Mouse (Mus musculus) kidney, postnatal 10 days (tissue): ENCODE measurements around the gene Olfr1369-ps1.
"Not testable (repeated sequence)": the region's sequence is repeated elsewhere in the genome, so short reads cannot be mapped to it uniquely, and the experiment has no call there.

ENCODE experiments used
- DNase-seq: peaks from one replicate; pipeline ENCODE4 v3.0.0; 2021; ENCODE audit warnings: mixed read lengths

Olfr1369-ps1 gene

GRCm38 (mm10) chr13:21111183-21111582 lies at the start of gene Olfr1369-ps1:
Olfr1369-ps1 (plus strand) TSS chr13:21111483.
- not testable (repeated sequence) for DNase-seq

DNA sequence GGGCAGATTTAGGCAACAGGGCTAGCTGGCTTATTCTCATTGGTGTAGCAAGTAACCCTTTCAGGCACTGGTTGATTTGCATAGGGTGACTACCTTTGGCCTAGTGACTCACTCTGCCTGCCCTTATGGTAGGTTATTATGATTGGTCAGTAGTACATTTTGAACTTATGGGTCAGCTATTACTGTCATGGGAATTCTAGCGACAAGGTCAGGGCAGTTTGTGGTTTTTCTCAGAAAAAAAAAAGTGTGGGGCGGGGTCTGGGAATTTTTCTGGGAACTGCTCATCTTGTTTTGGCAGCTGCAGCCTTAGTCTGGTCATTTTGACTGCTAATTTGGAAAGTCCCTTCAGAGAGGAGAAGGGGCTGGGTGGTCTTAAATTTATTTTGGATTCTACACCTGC lies 45.3 kb upstream of the Olfr1369-ps1 start:
- no peak for DNase-seq

GRCm38 (mm10) chr13:21074847-21075246 lies 36.4 kb upstream of the Olfr1369-ps1 start, which contains the start of gene Olfr1370:
Olfr1370 (minus strand) TSS chr13:21074947.
- no peak for DNase-seq

DNA sequence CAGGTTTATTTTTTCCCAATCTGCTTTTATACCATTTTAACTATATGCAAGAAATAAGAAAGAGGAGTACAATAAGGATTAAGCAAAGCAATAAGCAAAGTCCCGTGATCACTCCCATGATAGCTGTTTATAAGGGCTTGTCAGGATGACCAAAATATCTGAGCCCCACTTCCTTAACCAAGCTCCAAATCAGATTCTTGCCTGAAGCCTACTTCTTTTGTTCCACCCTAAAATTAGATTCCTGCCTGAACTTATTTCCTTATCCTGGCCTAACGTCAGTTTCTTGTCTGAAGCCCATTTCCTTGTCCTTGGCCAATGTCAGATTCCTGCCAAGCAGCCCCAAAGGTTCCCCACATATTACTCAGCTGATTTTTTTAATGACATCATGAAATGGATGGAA lies 28.6 kb upstream of the Olfr1369-ps1 start:
- peak; percentile 18 for DNase-seq

GRCm38 (mm10) chr13:21109759-21110158 lies 1.5 kb upstream of the Olfr1369-ps1 start:
- DNase-seq: no peak

GRCm38 (mm10) chr13:21110441-21110840 lies 842 bp upstream of the Olfr1369-ps1 start:
- DNase-seq: no peak

DNA sequence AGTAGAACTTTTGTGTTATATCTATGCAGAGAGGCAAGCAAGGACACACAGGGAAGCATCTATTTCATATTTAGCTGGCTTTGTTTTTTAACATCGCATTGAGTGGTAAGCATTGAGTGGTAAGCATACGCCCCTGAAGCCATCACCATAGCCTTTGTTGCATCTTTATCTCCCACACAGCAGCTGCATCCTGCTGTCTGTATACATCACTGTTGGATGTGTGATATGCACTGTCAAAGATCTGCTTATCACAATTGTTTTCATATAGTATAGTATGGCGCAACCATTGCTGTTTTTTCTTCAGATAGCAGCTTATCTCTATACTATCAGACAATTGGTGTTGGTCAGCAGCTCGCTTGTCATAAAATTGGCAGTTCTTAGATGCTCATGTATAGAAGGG lies 2.8 kb downstream of the Olfr1369-ps1 start:
- no peak for DNase-seq

DNA sequence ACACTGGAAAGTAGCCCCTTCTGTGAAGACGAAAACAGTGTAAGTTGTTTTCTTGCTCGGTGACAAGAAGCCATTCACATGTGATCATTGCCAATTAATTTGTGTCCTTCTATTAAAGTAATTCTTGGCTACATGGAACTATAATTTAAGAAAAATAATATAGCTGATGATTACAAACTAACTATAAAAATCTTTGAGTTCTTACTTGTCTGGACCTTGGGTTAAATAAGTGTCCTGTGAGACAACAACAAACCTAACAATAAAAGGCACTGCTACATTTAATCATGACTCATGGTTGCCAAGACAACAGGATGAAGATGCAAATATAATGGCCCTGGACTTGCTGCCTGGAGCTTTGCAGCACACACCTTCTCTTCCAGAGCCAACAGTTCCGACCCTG lies 18.1 kb downstream of the Olfr1369-ps1 start, which contains the start of gene Olfr263:
Gene Olfr263 (plus strand): TSS at position 301 of the 400 bp plus-strand sequence.
- DNase-seq: not testable (repeated sequence)

GRCm38 (mm10) chr13:21142421-21142820 lies 31.1 kb downstream of the Olfr1369-ps1 start:
- peak; percentile 10 for DNase-seq

- no peak for DNase-seq
Observed at GRCm38 (mm10) chr13:21145767-21146166, 34.5 kb downstream of the Olfr1369-ps1 start, which contains the start of gene Olfr1368. Olfr1368 (minus strand) TSS chr13:21145867.

DNA sequence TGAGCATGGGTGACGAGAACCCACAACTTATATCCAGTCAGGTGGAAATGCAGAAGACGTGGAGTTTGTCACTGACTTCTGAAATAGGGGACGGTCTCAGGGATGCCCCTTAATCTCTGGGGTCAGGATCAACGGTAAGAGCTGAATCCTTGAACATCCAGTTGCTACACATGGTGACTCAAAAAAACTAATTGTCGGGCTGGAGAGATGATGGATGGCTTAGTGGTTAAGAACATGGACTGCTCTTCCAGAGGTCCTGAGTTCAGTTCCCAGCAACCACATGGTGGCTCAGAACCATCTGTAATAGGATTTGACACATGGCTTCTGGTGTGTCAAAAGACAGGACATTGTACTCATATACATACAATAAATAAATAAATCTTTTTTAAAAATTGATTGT lies 44.6 kb downstream of the Olfr1369-ps1 start:
- no peak for DNase-seq

DNA sequence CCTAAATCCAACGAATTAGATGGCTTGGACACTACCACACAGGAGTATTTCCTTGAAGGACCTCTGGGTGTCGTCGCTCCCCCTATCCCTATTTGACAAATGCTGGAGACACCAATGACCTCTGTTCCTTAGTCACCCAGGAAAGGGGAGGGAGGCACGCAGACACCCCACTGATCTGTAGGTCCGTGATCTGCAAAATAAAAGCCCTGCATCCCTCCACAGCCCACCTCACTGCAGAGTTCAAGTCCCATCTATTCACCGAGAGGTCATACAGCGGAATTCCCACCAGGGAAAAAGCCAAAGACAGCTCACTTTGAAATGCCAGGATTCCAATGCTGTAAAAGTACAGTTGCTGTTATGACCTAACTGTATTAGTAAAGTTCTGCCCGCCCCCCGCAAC lies 46.8 kb downstream of the Olfr1369-ps1 start:
- no peak for DNase-seq

DNA sequence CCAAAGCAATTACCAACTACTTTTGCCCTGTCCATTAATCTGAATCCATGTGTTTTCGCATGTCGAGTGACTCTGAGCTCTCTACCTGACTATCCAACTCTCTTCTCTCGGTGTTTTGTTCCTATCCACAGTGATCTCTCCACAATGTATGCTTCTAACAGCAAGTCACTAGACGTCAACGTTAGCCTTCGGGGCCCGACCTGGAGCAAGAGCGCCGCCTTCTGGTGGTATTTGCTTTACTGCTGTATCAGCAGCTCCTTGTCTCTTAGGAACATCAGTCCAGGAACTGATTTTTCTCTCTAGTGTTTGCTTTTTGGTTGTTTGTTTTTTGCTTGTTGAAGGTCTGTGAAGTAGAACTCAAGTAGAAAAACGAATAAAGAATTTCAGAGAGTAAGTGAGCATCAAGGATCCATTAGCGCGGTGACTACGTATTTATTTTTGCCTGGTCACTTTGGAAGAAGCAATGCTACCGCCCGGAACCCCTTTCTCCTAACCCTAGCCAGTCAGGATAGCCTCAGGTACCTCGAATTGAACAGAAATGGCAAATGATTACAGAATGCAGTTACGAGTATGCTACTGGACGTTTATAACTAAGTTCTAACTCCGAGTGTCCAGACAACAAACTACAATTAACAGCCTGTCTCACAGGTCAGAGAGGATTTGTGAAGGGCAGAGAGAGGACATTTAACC lies 47.6 kb downstream of the Olfr1369-ps1 start:
- DNase-seq: peak; percentile 94

GRCm38 (mm10) chr13:21159475-21159819 lies 48.2 kb downstream of the Olfr1369-ps1 start:
- peak; percentile 35 for DNase-seq

- peak; percentile 13 for DNase-seq
Observed at GRCm38 (mm10) chr13:21160041-21160511, 48.8 kb downstream of the Olfr1369-ps1 start.

DNA sequence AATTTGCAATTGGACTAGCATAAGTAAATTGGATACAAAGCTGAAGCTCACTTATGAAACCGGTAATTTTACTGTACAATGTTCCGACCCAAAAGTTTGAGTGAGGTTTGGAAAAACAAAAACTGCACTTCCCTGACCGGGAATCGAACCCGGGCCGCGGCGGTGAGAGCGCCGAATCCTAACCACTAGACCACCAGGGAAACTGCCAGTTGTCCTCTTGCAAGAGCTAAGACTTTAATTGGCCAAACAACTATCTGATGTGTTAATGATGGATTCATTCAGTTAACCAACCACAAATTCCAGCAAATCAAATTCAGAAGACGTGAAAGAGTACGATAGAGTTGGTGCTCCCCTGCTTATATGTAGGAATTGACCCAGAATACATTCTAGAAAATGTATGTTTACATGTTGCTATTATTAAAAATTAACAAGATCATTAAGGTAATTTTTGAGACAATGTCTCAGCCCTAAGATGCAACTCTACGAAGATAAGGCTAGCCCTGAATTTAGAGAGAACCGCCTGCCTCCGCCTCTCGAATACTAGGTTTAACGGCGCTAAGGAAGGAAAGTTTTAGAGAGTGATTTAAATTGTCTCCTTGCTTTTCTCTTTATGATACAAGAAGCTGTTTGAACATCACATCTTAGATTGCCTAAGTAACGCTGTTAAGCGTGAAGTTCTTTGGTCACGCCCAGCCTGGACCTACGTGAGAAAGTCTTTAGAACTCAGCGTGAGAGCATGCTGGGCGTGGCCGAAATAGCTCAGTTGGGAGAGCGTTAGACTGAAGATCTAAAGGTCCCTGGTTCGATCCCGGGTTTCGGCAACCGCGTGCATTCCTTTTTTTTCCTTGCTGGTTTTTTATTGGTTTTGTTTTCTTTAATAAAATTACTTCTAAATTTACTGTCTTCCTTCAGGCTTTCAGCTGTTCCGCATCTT lies 49.6 kb downstream of the Olfr1369-ps1 start:
- peak; percentile 93 for DNase-seq

DNA sequence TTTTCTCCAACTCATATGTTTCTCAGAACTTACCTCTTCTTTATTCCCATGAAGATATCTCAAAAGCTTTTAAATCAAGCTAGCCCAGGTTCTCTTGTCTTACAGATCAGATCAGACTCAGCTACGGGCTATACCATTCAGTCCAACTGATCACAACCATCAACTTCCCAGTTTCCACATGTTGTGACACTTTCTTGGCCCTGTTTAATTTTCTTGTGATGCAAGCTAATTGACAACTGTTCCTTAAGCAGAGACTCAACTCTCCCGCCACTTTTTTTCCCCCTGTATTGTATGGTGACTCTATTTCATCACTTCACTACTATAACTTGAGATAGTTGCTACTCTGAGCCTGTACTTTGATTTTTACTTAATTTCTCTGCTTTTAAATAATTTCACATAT lies 50.3 kb downstream of the Olfr1369-ps1 start:
- no peak for DNase-seq

- no peak for DNase-seq
Observed at GRCm38 (mm10) chr13:21162591-21162990, 51.3 kb downstream of the Olfr1369-ps1 start.

- peak; percentile 82 for DNase-seq
Observed at GRCm38 (mm10) chr13:21166936-21167909, 55.9 kb downstream of the Olfr1369-ps1 start.

DNA sequence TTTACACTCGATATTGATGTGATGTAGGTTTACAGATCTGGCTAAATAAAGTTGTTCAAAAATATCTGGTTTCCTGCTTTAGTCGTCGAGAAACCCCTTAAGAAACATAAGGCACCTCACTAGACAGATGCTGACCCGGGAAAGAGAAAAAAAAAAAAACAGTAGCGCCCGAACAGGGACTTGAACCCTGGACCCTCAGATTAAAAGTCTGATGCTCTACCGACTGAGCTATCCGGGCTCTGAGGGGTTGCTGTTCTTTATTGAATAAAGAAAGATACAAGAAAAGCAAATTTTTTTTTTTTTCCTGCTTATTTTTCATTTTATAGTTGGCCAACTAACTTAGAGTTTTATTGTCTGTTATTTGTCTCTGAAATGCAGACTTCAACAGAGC lies 56.6 kb downstream of the Olfr1369-ps1 start:
- DNase-seq: peak; percentile 31

DNA sequence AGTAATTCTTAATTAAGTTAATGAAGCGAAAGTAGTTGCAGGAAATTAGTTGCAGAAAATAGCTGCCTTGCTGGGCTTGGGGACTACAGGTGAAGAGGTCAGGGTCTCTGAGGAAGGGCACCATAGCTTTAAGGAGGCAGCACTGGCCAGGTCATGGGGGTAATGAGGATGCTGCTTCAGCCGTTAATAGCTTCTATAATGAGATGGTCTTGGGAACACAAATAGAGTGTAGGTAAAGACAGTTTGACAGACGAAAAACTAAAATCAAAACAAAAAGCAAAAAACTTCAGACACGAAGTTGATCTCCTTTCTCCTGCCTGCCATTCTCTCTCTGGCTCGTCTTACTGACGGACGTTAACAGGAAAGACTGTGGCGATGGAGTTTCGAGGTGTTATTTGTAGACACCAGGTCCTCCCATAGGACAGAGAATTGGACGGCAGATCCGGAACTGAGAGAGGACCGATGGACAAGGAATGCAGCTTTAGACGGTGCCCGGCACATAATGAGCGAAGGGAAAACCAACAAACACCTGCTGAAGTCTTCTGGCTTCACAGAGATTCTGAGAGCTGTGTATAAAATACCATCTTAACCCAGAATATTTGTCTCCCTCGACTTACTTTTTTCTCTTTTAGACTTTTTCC lies 57.2 kb downstream of the Olfr1369-ps1 start:
- peak; percentile 37 for DNase-seq
